Mouse (Mus musculus) E14TG2a.4 (cell line): Measurements from ENCODE around the gene Mettl18.
"Not testable (repeated sequence)": the region's sequence is repeated elsewhere in the genome, so short reads cannot be mapped to it uniquely, and the experiment has no call there.

Experiments used
- H3K27me3 ChIP-seq: 2 replicates; pipeline ENCODE4 v1.6.1; 2014; ENCODE audit warnings: low read length, control low read depth; ENCODE audit not compliant: insufficient read depth
- H3K36me3 ChIP-seq: 2 replicates; pipeline ENCODE4 v1.6.1; 2014; ENCODE audit warnings: low read length, control low read depth; ENCODE audit not compliant: insufficient read depth
- H3K4me1 ChIP-seq: replicated peaks from 2 replicates; pipeline ENCODE4 v1.6.1; 2014; ENCODE audit warnings: low read depth, low read length, control low read depth
- H3K4me3 ChIP-seq: replicated peaks from 2 replicates; pipeline ENCODE4 v1.5.1; 2014; ENCODE audit warnings: mild to moderate bottlenecking, low read length
- H3K9me3 ChIP-seq: 2 replicates; pipeline ENCODE4 v1.6.1; 2014; ENCODE audit warnings: low read length, control low read depth
- CTCF ChIP-seq: conservative IDR thresholded peaks from 2 replicates; pipeline ENCODE4 v1.5.1; 2014; ENCODE audit warnings: low read length
- NANOG ChIP-seq: IDR thresholded peaks from 2 replicates; pipeline ENCODE4 v1.6.1; 2014; ENCODE audit warnings: borderline replicate concordance, low read length, mixed read lengths
- POU5F1 ChIP-seq: IDR thresholded peaks from 2 replicates; pipeline ENCODE4 v1.6.1; 2014; ENCODE audit warnings: low read length, borderline replicate concordance

Gene Mettl18

GRCm38 (mm10) chr1:164020746-164021145 lies 26.1 kb downstream of the Mettl18 start:
- peaks cover 45% of the 10 kb centered on the region for H3K4me1 ChIP-seq
- H3K4me3 ChIP-seq = peak overlapping the region; percentile 71
- H3K9me3 ChIP-seq, H3K36me3 ChIP-seq, H3K27me3 ChIP-seq: not testable (repeated sequence)
- TF ChIP-seq NANOG = peak; percentile 4; the same call in 1 of the 2 replicates

- H3K27me3 ChIP-seq, H3K9me3 ChIP-seq, H3K4me3 ChIP-seq, H3K36me3 ChIP-seq: not testable (repeated sequence)
- TF ChIP-seq CTCF = peak; percentile 19
- H3K4me1 ChIP-seq = peaks cover 42% of the 10 kb centered on the region
Measured at GRCm38 (mm10) chr1:164022106-164022505, 27.4 kb downstream of the Mettl18 start.

GRCm38 (mm10) chr1:164025685-164026084 lies 31.0 kb downstream of the Mettl18 start:
- TF ChIP-seq CTCF = no peak
- no peak for TF ChIP-seq POU5F1
- TF ChIP-seq NANOG = no peak
- Histone ChIP-seq H3K4me1 (peaks cover 16% of the 10 kb centered on the region), H3K27me3 (no peaks in the 10 kb centered on the region), H3K4me3 (no peak overlapping the region), H3K36me3 (no peaks in the 10 kb centered on the region), H3K9me3 (0 out of 2 replicates have a peak, but pooled peaks cover 6% of the 10 kb centered on the region)

GRCm38 (mm10) chr1:164027416-164027815 lies 32.7 kb downstream of the Mettl18 start:
- H3K9me3 ChIP-seq = 0 out of 2 replicates have a peak, but pooled peaks cover 6% of the 10 kb centered on the region
- H3K36me3 ChIP-seq = no peaks in the 10 kb centered on the region
- peak; percentile 77 for TF ChIP-seq CTCF
- TF ChIP-seq NANOG = no peak
- H3K4me3 ChIP-seq = no peak overlapping the region
- no peaks in the 10 kb centered on the region for H3K27me3 ChIP-seq
- 0 out of 2 replicates have a peak, but pooled peaks cover 7% of the 10 kb centered on the region for H3K4me1 ChIP-seq

GRCm38 (mm10) chr1:164040385-164041135 lies 45.9 kb downstream of the Mettl18 start:
- Histone ChIP-seq H3K4me3 (no peak overlapping the region), H3K9me3 (no peaks in the 10 kb centered on the region), H3K4me1 (no peaks in the 10 kb centered on the region), H3K36me3 (no peaks in the 10 kb centered on the region), H3K27me3 (no peaks in the 10 kb centered on the region)
- no peak for TF ChIP-seq NANOG
- TF ChIP-seq CTCF = no peak
- no peak for TF ChIP-seq POU5F1

DNA sequence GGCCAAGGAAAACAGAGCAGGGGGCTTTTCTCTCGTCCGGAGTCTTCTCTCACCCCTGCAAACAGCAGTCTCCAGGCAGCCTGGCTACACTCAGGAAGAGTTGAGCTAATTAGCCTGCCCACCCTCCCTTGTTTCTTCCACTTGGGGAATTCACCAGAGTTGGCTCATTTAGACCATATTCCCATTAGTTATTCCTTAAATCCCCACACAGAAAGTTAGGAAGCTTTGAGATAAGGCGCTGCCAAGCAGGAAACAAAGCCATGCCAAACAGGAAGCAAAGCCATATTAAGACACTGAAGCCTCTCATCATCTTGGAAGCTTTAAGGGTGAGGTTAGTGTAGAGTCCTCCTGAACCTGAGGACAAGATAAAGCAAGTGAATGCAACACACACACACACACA lies 48.9 kb downstream of the Mettl18 start:
- TF ChIP-seq CTCF (no peak), POU5F1 (no peak), NANOG (no peak)
- no peaks in the 10 kb centered on the region for H3K9me3 ChIP-seq
- no peaks in the 10 kb centered on the region for H3K36me3 ChIP-seq
- H3K4me1 ChIP-seq = no peaks in the 10 kb centered on the region
- H3K27me3 ChIP-seq = no peaks in the 10 kb centered on the region
- H3K4me3 ChIP-seq = no peak overlapping the region
